Mouse (Mus musculus) right cerebral cortex, adult 2 months (tissue): ENCODE data around the gene Fndc3b.
"Not testable (repeated sequence)": the region's sequence is repeated elsewhere in the genome, so short reads cannot be mapped to it uniquely, and the experiment has no call there.

Experiments used
- DNase-seq, 2 experiments: peaks; one replicate each; pipeline ENCODE4 v3.0.0; 2021 to 2022; ENCODE audit warnings: low spot score in 2 of 2

The Fndc3b gene

DNA sequence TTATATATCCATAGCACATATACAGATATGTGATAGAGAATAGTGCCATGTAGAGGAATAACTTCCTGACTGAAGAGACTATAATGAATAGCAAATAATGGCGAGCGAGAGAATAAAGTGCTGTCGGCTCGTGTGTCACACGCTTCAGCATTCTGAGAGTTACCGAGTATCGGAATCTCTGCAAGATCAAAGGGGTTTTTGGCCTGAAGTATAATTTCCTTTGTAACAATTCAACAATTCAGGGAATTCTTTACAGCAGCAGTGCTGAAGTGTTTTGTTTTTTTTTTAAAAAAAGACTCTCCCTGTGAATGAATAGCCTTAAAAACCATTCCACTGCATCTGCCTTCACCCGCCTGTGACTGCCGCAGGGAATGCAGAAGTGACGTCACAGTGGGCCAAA is 294.3 kb downstream of the Fndc3b start:
- no peak for DNase-seq

DNA sequence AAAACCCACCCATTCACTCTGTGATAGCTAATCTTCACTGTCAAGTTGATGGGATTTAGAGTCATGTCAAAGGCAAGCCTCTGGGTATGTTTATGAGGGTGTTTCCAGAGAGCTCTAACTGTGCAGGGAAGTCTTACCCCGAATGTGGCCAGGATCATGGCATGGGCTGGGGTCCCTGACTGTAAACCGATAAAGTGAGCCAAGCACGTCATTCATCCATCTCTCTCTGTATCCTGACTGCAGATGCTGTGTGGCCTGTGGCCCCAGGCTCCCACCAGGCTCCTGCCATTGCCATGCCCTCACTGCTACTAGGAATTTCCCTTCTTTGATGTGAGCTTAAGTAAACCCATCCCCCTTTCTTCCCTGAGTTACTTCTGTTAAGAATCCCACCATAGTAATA is 297.5 kb downstream of the Fndc3b start:
- DNase-seq = no peak

DNA sequence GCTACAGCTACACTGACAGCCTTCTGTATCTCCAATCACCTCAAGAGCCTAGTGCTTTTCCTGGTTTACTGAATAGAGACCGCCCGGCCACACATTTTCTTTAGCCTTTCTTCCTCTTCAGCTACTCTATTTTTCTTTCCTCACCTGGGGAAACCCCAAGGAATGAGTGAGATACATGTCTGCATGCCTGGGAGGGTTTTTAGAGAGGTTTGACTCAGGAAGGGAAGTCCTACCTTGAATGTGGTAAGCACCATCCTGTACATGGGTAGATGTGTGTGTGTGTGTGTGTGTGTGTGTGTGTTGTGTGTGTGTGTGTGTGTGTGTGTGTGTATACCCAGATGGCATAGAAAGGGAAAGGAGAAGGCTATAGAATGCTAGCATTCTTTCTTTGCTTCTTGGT is 299.8 kb downstream of the Fndc3b start:
- no peak for DNase-seq

DNA sequence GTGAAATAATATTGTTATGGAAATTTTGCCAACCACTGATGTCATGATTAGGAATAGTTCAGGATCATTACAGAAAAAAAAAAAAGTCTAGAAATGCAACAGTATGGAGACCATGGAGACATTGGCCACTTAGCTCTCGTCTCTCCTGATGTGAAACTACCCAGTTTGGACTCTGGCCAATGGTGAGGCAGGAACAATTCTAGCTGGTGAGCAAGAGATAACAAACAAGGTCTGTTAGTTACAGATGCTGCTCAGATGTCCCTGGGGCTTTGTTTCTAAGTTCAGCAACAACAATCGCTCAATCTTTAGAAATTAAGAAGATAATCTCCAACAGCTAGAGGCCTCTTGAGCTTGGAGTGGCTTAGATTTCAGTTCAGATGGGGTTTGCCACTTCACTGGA is 302.5 kb downstream of the Fndc3b start:
- DNase-seq = no peak

DNA sequence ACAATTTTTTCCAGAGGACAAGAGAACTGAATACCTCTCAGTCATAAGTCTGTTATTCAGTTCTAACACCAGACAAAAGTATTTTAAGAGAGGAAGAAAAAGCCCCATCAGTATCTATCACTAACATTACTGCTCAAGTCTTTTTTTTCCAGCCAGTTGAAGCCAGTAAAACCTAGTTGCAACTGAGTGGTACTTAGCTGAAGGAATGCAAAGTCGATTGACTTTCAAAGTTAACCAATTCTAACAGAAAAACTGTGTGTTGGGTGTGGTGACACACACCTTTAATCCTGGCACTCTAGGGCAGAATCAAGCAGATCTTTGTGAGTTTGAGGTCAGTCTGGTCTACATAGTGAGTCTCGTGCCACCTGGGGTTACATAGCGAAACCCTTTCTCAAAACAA is 304.7 kb downstream of the Fndc3b start:
- DNase-seq = no peak

DNA sequence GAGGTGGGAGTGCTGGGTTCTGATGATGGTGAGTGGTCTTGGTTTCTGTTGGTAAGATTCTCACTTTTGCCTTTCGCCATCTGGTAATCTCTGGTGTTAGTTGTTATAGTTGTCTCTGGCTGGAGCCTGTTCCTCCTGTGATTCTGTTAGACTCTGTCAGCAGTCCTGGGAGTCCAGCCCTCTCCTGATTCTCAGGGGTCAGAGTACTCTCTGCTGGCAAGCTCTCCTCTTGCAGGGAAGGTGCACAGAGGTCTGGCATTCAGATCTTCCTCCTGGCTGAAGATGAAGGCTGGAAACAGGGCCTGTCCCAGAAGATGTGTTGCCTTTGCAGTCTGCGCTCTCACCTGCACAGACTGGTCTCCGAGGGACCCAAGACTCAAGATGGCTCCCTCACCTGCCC is 310.1 kb downstream of the Fndc3b start:
- DNase-seq = not testable (repeated sequence)

DNA sequence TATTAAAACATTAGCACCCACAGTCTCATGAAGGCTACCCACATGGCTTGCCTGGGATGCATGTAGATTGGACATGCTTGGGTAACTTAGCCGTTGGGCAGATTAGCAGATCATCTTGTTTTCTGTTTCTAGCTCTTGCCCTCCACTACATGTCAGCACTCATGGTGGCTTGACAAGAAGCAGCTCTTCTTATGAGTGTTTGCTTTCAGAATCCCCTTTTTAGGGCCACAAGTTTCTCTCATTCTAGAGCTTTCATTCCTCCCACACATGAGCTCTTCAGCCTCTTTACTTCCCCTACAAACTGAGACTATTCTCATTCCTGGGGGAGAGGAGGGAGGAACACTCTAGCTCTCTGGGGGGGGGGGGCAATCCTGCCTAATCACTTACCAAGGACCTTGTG is 321.2 kb downstream of the Fndc3b start:
- no peak for DNase-seq

DNA sequence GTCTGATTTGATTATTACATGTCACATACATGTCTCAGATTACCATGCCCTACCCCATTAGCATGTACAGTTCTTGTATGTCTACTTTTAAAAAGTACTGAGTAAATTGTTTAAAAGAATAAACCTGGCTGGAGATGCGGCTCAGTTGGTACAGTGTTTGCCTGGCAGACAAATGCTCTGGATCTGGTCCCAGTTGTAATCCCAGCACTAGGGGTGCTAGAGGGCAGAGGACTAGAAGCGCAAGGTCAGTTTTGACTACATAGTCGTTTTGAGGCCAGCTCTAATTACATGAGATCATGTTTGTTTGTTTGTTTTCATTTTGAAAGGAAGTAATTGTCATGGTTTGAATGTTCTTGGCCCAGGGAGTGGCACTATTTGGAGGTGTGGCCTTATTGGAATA is 326.3 kb downstream of the Fndc3b start:
- DNase-seq = no peak

DNA sequence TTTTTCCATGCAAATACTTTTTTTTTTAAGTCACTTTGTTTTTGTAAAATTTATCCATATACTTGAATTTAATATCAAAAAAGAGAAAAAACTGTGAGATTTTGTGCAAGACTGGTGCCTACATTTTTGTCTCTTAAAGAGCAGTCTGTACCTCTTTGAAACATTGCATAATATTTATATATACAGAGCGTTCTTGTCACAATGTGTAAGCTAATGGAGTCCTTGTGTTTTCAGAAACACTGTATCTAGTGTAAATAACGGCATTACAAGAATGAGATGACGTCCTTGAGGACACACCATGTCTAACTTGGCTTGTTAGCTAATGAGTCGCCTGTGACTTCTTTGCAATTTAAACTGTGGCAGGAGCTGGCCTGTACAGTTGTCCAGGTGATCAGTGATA is 333.2 kb downstream of the Fndc3b start:
- no peak for DNase-seq

DNA sequence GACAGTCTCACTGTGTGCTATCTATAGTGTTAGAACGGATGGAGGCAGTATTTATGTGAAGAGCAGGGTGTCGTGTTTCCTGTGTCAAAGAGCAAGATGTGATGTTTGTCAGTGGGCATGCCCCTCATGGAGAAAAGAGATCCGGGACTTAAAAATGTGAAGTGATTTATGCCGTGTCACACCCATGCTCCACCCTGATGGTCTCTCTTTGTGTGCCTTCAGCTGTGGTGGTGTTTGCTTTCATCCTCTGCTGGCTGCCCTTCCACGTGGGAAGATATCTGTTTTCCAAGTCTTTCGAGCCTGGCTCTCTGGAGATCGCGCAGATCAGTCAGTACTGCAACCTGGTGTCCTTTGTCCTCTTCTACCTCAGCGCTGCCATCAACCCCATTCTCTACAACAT is 336.7 kb downstream of the Fndc3b start:
- DNase-seq = no peak

DNA sequence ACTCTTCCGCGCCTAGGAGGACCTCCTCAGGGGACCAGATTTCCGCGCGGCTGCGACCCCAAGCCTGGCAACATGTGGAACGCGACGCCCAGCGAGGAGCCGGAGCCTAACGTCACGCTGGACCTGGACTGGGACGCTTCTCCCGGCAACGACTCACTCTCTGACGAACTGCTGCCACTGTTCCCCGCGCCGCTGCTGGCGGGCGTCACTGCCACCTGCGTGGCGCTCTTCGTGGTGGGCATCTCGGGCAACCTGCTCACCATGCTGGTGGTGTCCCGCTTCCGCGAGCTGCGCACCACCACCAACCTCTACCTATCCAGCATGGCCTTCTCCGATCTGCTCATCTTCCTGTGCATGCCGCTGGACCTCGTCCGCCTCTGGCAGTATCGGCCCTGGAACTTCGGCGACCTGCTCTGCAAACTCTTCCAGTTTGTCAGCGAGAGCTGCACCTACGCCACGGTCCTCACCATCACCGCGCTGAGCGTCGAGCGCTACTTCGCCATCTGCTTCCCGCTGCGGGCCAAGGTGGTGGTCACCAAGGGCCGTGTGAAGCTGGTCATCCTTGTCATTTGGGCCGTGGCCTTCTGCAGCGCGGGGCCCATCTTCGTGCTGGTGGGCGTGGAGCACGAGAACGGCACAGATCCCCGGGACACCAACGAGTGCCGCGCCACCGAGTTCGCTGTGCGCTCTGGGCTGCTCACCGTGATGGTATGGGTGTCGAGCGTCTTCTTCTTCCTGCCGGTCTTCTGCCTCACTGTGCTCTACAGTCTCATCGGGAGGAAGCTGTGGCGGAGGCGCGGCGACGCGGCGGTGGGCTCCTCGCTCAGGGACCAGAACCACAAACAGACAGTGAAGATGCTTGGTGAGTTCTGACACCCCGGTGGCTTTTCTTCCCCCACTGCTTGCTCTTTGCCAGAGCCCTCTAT is 339.1 kb downstream of the Fndc3b start:
- DNase-seq = peak; percentile 15 to 17

DNA sequence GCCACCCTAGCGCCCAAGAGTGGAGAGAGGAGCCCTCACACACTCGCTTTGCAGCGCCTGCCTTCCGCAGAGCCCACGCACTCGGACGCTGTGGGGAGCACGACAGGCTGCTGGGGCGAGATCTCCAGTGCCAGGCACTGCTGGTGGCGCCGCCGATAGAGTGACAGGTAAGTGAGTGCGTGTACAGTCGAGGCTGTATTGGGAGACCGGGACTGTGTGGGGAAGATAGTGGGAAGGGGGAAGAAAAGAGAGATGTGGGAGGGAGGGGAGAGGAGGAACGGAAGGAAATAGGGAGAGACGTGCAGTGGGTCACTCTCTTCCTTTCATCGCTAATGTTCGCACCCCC is 339.9 kb downstream of the Fndc3b start, which contains the start of gene Ghsr:
Ghsr (plus strand) TSS at position 76 of the 346 bp plus-strand sequence.
- peak; percentile 5 to 8 for DNase-seq

DNA sequence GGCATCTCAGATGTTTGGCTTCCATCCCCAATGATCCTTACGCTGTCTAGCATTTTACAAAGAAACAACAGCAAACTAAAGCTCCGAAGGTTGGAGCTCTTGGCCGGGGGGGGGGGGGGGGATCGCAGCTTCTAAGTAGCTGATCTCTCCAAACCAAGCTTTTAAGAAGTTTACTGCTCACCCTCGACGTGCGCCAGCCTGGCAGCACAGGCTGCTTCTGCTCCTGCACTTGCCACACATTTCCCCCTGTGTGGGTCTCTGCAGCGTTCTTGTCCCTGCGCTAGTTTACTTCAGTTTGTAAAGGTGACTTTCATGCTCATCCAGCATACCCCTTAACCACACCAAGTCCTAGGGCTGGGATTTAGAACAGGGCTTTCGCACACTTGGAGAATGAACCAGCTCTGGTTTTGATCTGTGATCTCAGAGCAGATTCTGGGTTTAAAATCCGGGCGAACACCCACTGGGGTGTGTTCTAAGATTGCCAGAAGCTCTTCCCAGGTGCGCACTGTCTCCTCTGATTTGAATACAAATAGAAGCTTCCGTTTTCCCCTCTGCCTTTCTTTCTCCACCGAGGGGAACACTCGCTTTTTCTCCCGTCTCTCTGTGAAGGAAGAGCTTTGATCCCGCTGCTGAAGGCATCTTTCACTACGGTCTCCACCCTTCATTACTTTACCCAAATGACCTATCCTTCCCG is 340.4 kb downstream of the Fndc3b start:
- DNase-seq = no peak

DNA sequence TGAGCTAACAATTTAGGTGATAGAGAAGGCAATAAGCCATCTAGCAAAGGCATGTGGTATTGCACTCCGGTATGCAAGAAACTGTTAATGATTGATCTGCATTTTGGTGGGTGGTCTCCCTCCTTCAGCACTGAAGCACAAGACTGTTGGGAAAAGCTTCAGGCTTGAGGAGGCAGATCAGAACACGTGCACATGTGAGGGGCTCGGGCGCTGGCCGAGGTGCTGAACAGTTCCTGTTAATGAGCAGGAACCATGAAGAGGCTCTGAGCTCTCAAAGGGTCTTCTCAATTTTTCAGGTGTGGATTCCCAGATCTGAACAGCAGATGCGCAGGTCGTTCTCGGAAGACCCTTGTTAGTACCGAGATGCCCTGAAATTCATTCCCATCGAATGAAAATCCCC is 341.0 kb downstream of the Fndc3b start:
- no peak for DNase-seq
